Mouse (Mus musculus): ENCODE measurements around the gene Btbd2. TPM values are rescaled to one million over a fixed set of nuclear protein-coding genes. Genes with fewer than 3 reads are reported as not detected.

Gene Btbd2
- polyA plus RNA-seq, 1 experiment from 2014 or later: 75.0 TPM

GRCm38 (mm10) chr10:80679556-80680259 lies 22.8 kb upstream of the Btbd2 start:
- Histone ChIP-seq H3K4me2 (ENCODE audit: low read depth, low read length) (no peak overlapping the region), H3K27me3 (ENCODE audit: control insufficient read depth, insufficient read depth, low read length) (no peaks in the 10 kb centered on the region), H3K9ac (replicated peaks; ENCODE audit: low read depth, low read length) (no peak overlapping the region), H3K36me3 (ENCODE audit: control insufficient read depth, insufficient read depth, low read length) (no peaks in the 10 kb centered on the region), H3K4me1 (ENCODE audit: control insufficient read depth, insufficient read depth, low read length) (peaks cover 25% of the 10 kb centered on the region), H3K9me3 (ENCODE audit: control insufficient read depth, low read length) (no peaks in the 10 kb centered on the region), H3K27ac (ENCODE audit: low read depth, low read length) (no peak overlapping the region), H3K4me3 (ENCODE audit: low read depth, low read length) (no peak overlapping the region)
- 62% methylated on average over 9 of the region's 9 CpGs for WGBS
- ATAC-seq (ENCODE audit: low read depth): no peak

GRCm38 (mm10) chr10:80678601-80679377 lies 21.9 kb upstream of the Btbd2 start:
- H3K4me2 ChIP-seq (ENCODE audit: low read depth, low read length): no peak overlapping the region
- H3K9ac ChIP-seq (replicated peaks; ENCODE audit: low read depth, low read length): no peak overlapping the region
- H3K27ac ChIP-seq (ENCODE audit: low read depth, low read length): peak overlapping the region; percentile 30
- no peaks in the 10 kb centered on the region for H3K36me3 ChIP-seq (ENCODE audit: control insufficient read depth, insufficient read depth, low read length)
- WGBS: 69% methylated on average over 7 of the region's 10 CpGs
- peaks cover 34% of the 10 kb centered on the region for H3K4me1 ChIP-seq (ENCODE audit: control insufficient read depth, insufficient read depth, low read length)
- H3K9me3 ChIP-seq (ENCODE audit: control insufficient read depth, low read length): no peaks in the 10 kb centered on the region
- H3K27me3 ChIP-seq (ENCODE audit: control insufficient read depth, insufficient read depth, low read length): no peaks in the 10 kb centered on the region
- ATAC-seq (ENCODE audit: low read depth): no peak
- no peak overlapping the region for H3K4me3 ChIP-seq (ENCODE audit: low read depth, low read length)

DNA sequence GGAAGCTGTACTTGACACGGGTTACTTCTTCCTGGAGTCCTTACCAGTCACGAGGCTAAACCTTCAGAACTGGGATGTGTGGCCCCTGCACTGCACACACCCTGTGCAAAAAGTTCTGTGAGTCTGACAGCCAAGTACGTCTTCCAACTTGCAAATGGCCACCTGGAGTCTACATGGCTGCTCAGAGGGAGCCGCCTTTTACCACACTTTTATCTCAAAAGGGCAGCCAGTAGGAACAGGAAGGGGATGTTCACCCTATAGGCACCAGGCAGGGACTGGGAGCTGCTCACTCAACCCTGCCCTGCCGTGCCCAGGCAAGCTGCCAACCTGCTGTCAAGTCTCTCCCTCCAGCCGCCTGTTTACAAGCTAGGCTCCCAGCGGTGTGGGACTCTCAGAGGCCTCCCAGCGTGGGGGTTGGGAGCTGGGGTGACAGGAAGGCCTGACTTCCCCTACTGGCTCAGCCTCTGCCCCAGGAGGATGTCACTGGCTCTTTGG lies 21.1 kb upstream of the Btbd2 start, which contains the start of gene Mknk2:
Mknk2 (minus strand) TSS at position 171 of the 495 bp plus-strand sequence.
- Histone ChIP-seq H3K27me3 (ENCODE audit: control insufficient read depth, insufficient read depth, low read length) (no peaks in the 10 kb centered on the region), H3K4me2 (ENCODE audit: low read depth, low read length) (peak within 1 kb of the TSS; percentile 60), H3K27ac (ENCODE audit: low read depth, low read length) (peak within 1 kb of the TSS; percentile 89), H3K9ac (replicated peaks; ENCODE audit: low read depth, low read length) (peak within 1 kb of the TSS; percentile 55), H3K36me3 (ENCODE audit: control insufficient read depth, insufficient read depth, low read length) (no peaks in the 10 kb centered on the region), H3K4me3 (ENCODE audit: low read depth, low read length) (peak within 1 kb of the TSS; percentile 95), H3K4me1 (ENCODE audit: control insufficient read depth, insufficient read depth, low read length) (peaks cover 42% of the 10 kb centered on the region), H3K9me3 (ENCODE audit: control insufficient read depth, low read length) (no peaks in the 10 kb centered on the region)
- WGBS: 27% methylated on average over 8 of the region's 8 CpGs
- ATAC-seq (ENCODE audit: low read depth): peak; percentile 7; the same call in 1 of the 2 replicates

DNA sequence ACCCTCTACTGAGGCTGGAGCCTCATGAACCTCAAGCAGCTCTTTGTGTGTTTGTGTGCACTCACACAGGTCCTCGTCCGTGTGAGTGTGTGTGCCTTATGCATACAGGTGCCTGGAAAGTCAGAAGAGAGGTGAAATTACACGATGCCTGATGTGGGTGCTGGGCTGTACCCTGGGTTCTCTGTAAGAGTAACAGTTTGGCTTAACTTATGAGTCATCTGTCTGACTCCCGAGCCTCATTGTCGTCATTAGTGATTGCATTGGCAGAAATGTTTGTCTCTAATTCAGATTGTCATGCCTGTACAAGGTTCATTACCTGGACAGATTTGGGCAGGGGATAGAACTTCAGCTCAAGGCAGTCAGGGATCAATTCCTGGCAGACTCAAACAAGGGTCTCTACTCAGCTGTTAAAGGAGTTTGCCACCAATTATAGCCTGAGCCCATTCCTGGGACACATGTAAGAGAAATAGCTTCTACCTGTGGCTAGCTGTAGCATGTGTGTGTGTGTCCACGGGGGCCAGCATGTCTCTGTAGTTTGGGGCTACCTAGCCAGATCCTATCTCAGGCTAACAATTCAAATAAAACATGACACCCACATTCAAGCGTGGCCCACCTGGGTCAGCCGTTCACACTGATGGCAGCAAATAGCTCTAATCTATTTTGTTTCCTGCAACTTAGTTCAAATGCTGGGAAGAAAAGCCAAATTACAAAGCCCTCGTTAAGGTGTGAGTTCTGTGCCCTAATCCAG lies 20.4 kb upstream of the Btbd2 start:
- no peak for ATAC-seq (ENCODE audit: low read depth)
- peak overlapping the region; percentile 89 for H3K27ac ChIP-seq (ENCODE audit: low read depth, low read length)
- peak overlapping the region; percentile 60 for H3K4me2 ChIP-seq (ENCODE audit: low read depth, low read length)
- peak overlapping the region; percentile 55 for H3K9ac ChIP-seq (replicated peaks; ENCODE audit: low read depth, low read length)
- H3K4me1 ChIP-seq (ENCODE audit: control insufficient read depth, insufficient read depth, low read length): peaks cover 49% of the 10 kb centered on the region
- H3K4me3 ChIP-seq (ENCODE audit: low read depth, low read length): peak overlapping the region; percentile 95
- WGBS: 38% methylated on average over 9 of the region's 9 CpGs
- H3K27me3 ChIP-seq (ENCODE audit: control insufficient read depth, insufficient read depth, low read length): no peaks in the 10 kb centered on the region
- H3K36me3 ChIP-seq (ENCODE audit: control insufficient read depth, insufficient read depth, low read length): no peaks in the 10 kb centered on the region
- no peaks in the 10 kb centered on the region for H3K9me3 ChIP-seq (ENCODE audit: control insufficient read depth, low read length)

DNA sequence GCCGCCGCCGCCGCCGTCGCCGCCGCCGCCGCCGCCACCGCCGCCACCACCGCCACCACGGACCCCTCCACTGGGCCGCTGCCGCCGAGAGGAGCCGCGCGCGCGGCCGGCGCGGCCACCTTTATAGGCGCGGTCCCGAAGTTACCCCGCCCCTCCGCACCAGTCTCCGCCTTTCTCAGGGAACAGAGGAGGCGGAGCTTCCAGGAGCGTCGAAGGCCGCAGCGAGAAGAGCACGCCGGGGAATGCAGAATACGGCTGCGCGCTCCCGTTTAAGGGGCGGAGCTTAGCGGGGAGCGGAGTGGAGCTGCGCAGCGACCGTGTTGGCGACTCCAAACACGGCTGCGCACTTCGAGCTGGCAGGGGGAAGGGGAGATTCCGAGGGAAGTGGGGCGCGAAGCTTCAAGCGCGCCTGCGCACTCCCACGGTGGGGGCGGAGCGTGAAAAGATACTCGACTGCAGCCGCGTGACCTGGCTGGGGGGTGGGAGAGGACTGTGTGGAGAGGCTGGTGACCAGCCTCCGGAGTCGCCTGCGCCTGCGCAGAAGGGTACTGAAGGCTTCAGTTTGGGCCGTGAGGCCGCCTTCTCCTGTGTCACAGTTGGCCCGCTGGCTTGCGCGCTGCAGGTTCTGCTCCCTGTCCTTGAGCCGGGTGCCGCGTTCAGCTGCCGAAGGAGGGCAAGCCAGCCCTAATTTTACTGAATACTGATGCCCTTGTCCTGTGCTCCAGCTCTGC lies 19.5 kb upstream of the Btbd2 start:
- WGBS: under 1% methylated on average over 53 of the region's 78 CpGs
- Histone ChIP-seq H3K36me3 (ENCODE audit: control insufficient read depth, insufficient read depth, low read length) (peaks cover 4% of the 10 kb centered on the region), H3K4me2 (ENCODE audit: low read depth, low read length) (peak overlapping the region; percentile 91), H3K9ac (replicated peaks; ENCODE audit: low read depth, low read length) (peak overlapping the region; percentile 93), H3K27ac (ENCODE audit: low read depth, low read length) (peak overlapping the region; percentile 89), H3K27me3 (ENCODE audit: control insufficient read depth, insufficient read depth, low read length) (no peaks in the 10 kb centered on the region), H3K4me3 (ENCODE audit: low read depth, low read length) (peak overlapping the region; percentile 95), H3K4me1 (ENCODE audit: control insufficient read depth, insufficient read depth, low read length) (peaks cover 51% of the 10 kb centered on the region), H3K9me3 (ENCODE audit: control insufficient read depth, low read length) (no peaks in the 10 kb centered on the region)
- ATAC-seq (ENCODE audit: low read depth): peak; percentile 91

DNA sequence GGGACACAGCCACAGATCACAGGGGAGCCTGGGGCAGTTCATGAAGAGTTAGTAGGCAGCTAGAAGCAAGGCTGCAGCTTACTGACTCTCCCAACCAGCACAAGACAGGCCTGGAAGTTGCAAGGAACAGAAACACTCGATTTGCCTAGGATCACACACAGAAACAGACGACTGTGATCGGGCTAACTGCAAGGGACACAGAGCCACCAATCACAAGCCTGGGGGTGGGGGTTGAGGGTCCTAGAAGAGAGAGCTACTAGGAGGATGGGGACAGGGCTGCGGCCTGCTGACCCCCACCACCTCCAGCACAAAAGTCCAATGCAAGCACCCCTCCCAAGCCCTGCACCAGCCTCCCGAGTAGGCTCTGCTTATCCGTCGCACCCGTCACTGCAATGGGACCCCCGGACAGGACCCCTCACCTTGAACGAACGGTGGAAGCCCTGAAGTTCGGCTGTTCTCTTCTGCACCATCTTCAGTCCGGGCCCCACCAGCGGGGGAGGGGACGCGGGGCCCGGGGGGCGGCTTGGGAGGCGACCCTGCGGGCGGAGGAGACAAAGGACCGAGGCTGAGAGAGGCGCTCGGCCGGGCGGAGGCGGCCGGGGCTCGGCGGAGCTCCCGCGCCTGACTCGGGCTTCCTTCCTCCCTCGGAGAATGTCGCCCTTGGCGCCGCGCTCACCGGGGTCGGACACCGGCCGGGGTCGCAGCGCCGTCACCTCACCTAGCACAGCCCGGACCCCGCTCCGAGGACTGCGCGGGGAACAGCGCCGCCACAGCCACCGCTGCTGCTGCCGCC lies 18.7 kb upstream of the Btbd2 start:
- under 1% methylated on average over 32 of the region's 54 CpGs for WGBS
- H3K27me3 ChIP-seq (ENCODE audit: control insufficient read depth, insufficient read depth, low read length): no peaks in the 10 kb centered on the region
- peak overlapping the region; percentile 93 for H3K9ac ChIP-seq (replicated peaks; ENCODE audit: low read depth, low read length)
- peak; percentile 31 for ATAC-seq (ENCODE audit: low read depth)
- peak overlapping the region; percentile 95 for H3K4me3 ChIP-seq (ENCODE audit: low read depth, low read length)
- H3K9me3 ChIP-seq (ENCODE audit: control insufficient read depth, low read length): no peaks in the 10 kb centered on the region
- H3K36me3 ChIP-seq (ENCODE audit: control insufficient read depth, insufficient read depth, low read length): peaks cover 10% of the 10 kb centered on the region
- peak overlapping the region; percentile 91 for H3K4me2 ChIP-seq (ENCODE audit: low read depth, low read length)
- H3K4me1 ChIP-seq (ENCODE audit: control insufficient read depth, insufficient read depth, low read length): peaks cover 51% of the 10 kb centered on the region
- H3K27ac ChIP-seq (ENCODE audit: low read depth, low read length): peak overlapping the region; percentile 89

- WGBS: 22% methylated on average over 6 of the region's 6 CpGs
- no peak for ATAC-seq (ENCODE audit: low read depth)
- peaks cover 51% of the 10 kb centered on the region for H3K4me1 ChIP-seq (ENCODE audit: control insufficient read depth, insufficient read depth, low read length)
Observed at GRCm38 (mm10) chr10:80674851-80675404, 18.1 kb upstream of the Btbd2 start.

More at GRCm38 (mm10) chr10:80674851-80675404, 18.1 kb upstream of the Btbd2 start:
- H3K9me3 ChIP-seq (ENCODE audit: control insufficient read depth, low read length): no peaks in the 10 kb centered on the region
- H3K9ac ChIP-seq (replicated peaks; ENCODE audit: low read depth, low read length): peak overlapping the region; percentile 93
- peak overlapping the region; percentile 91 for H3K4me2 ChIP-seq (ENCODE audit: low read depth, low read length)
- H3K27ac ChIP-seq (ENCODE audit: low read depth, low read length): peak overlapping the region; percentile 89; the same call in 1 of the 2 replicates
- H3K4me3 ChIP-seq (ENCODE audit: low read depth, low read length): peak overlapping the region; percentile 95
- H3K27me3 ChIP-seq (ENCODE audit: control insufficient read depth, insufficient read depth, low read length): no peaks in the 10 kb centered on the region
- H3K36me3 ChIP-seq (ENCODE audit: control insufficient read depth, insufficient read depth, low read length): peaks cover 14% of the 10 kb centered on the region
